Mouse (Mus musculus): Measurements from ENCODE around the gene Gm47791. TPM values are rescaled to one million over a fixed set of nuclear protein-coding genes. Genes with fewer than 3 reads are reported as not detected.

The Gm47791 gene
- total RNA-seq (2021), result not detected
- long read RNA-seq, experiment 1, result 0 reads
- long read RNA-seq, experiment 2, result 0 reads

DNA sequence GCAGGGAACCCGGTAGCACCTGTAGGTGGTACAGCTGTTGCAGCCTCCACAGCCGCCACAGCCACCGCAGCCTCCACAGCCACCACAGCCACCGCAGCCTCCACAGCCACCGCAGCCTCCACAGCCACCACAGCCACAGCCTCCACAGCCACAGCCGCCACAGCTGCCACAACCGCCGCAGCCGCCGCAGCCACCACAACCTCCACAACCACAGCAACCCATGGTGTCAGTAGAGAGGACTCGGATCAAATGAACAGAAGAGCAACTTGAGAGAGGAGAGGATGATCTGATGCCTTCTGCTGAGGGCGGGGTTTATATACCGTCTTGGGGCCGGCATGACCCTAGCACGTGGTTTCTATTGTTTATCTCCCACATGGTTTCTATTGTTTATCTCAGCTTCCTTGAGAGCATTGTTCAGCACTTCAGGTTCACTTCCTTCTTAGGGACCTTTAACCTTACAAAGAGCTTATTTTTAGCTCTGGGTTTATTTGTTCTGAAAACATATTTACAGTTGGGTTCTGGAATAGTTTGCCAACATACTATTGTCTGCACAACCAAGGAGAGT is at the start of gene Gm47791:
TSS of gene Gm47791 (minus strand) at position 222 of the 565 bp plus-strand sequence.
- no peak for DNase-seq

GRCm38 (mm10) chr1:82820626-82821186 is 49.7 kb upstream of the Gm47791 start:
- no peak for DNase-seq

DNA sequence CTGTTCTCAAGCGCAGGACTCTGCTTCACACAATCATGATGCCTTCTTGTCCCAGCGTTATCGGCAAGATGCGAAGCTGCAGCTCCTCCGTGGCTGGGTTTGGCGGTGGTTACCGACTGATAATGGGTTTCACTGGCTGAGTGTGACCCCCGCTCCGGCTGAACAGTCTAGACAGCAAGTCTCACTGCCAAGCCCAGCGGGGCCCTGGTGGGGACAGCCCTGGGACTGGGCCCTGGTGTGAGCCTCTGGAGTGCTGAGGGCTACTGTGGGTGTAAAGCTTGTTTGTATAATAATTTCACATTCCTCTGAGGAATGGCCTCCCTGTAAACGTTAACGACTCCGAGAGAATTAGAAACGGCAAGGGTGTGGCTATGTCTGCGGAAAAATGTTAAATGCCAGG is 49.1 kb upstream of the Gm47791 start:
- no peak for DNase-seq

- no peak for DNase-seq
Observed at GRCm38 (mm10) chr1:82819366-82819765, 48.3 kb upstream of the Gm47791 start.

GRCm38 (mm10) chr1:82815941-82816716 is 45.1 kb upstream of the Gm47791 start:
- no peak for DNase-seq

DNA sequence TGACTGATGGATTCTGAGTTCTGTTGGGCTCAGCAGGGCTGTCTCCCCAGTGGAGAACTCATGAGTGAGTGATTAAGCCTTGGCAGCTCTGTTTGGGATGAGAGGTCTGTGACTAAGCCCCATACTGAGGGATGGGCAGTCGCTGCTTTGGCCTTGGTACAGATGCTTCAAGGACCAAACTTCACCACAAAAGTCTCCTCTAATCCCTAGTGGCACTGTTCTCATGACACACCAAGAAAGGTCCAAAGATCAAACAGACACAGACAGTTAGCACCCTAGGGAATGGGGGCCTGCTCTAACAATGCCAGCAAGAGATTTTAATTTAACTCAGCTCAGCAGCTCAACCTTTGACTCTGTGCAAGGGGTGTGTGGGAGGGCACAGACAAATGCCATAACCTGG is 40.7 kb upstream of the Gm47791 start:
- peak; percentile 62 to 68 for DNase-seq

DNA sequence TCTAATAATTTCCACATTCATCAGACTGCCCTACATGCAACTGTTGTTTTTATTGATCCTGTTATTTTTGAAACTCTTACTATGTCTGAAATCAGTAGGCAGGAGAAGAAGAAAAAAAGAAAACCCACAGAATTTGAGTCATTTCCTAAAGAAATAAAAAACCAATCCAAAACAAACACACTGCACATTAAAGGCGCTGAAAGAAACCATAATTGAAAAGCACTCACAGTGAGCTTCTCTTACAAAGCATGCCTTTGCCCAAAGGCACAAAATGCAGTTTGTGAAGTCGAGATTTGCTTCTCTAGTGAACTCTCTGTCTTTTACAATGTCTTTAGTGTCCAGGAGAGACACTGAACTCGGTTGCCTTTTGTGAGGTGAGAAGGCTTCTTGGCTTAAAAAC is 37.5 kb upstream of the Gm47791 start:
- DNase-seq, result no peak

GRCm38 (mm10) chr1:82807206-82807605 is 36.2 kb upstream of the Gm47791 start:
- DNase-seq, result no peak

DNA sequence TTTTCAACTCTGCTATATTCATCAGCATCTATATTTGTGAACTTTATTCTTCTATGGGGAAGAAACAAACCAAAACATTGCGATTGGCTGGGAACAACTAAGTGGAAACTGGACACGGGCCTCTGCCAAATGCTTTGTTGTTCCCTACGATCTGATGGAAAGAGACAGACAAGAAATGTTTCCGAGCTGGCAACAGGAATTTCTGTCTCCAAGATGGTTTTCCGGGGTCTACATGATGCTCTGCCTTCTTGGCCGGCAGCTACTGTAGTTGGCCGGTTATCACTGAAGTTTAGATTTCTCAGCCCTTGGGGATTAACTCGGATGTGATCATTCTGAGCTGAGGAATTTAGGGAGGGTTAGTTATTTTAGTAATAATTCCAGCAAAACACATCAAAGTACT is 35.3 kb upstream of the Gm47791 start:
- DNase-seq, result no peak

DNA sequence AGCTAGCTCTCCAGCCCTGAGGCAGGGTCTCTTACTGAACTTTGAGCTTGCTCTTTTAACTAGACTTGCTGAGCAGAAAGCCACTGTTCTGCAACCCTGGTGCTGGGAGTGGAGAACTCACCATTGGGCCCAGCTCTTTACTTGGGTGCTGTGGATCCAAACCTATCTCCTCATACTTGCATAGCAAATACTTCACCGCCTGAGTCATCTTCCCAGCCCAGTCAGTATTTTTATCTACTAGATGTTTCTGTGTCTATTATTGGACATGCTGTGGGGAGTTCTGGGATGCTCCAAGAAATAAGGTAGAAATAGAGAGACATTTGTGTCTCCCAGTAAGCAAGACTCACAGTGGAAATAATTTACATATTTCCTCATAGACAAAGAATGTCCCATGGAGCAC is 33.0 kb upstream of the Gm47791 start:
- DNase-seq, result no peak

DNA sequence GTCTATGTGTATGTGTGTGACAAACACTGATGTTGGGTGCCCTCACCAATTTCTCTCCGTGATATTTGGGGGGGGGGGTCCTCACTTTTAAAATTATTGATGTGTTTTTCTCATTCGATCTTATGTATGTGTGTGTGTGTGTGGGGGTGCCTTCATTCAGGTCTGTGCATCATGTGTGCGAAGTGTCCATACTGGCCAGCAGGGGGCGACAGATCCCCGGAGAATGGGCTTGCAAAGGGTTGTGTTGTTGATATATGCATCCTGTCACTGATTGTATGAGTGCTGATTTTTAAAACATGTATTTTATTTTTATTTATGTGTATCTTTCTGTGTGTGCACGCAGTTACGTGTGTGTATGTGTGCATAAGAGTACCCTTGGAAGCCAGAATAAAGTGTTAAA is 32.6 kb upstream of the Gm47791 start:
- DNase-seq, result no peak

GRCm38 (mm10) chr1:82801105-82801783 is 30.2 kb upstream of the Gm47791 start:
- DNase-seq, result no peak

DNA sequence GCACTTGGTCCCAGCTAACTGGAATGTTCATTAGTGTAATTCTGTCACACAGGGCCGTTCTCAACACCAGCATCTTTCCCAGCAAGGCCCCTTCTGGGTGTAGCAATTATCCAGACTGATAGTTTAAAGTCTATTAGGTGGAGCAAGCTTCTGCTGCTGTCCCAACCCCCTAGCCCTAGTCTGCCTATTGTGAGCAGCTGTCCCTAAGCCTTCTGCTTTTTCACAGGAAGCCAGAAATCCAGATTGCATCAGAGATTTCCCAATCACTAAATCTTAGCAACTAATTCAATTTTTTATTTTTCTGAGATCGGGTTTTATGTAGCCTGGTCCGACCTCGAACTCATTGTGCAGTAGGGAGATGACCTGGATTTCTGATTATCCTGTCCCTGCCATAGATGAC is 27.9 kb upstream of the Gm47791 start:
- DNase-seq, result no peak

- peak; percentile 57 to 70 for DNase-seq
Observed at GRCm38 (mm10) chr1:82798304-82798703, 27.3 kb upstream of the Gm47791 start.

GRCm38 (mm10) chr1:82797088-82797487 is 26.0 kb upstream of the Gm47791 start:
- no peak for DNase-seq

GRCm38 (mm10) chr1:82795702-82796443 is 24.8 kb upstream of the Gm47791 start:
- peak; percentile 32 for DNase-seq

DNA sequence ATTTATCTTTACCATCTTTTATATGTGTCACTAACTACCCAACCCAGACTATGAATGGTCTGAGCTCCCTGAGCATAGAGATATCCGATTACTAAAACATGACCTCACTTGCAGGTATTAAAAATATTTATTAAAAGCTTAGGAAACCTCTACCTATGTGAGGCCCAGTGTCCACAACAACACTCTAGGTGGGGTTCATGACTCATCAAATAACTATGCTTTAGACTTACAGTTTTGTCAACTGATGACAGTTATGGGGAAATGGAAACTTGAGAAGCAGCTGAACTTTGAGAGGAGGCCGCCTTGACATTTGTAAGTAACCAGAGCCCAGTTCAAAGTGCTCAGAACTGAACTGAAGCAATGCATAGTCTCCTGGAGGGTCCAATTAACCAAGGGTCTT is 24.2 kb upstream of the Gm47791 start:
- DNase-seq, result no peak

GRCm38 (mm10) chr1:82793986-82794385 is 22.9 kb upstream of the Gm47791 start:
- no peak for DNase-seq

DNA sequence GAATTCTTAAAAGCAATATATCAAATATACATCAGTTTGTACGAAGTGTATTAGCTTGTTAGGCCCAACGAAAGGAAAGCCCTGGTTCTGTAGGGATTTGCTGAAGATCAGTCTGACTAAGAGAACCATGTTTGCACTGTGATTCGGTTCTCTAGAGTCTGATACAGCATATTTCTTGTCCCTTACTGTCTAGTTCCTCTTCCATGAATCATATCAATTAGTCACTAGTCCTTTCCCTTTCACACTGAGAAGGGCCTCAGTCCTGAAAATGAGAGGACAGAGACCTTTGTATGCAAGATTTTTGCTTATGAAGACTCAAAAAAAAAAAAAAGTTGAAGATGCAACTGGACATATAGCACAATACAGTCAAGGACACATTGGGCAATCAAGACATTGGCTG is 22.1 kb upstream of the Gm47791 start:
- DNase-seq, result no peak

DNA sequence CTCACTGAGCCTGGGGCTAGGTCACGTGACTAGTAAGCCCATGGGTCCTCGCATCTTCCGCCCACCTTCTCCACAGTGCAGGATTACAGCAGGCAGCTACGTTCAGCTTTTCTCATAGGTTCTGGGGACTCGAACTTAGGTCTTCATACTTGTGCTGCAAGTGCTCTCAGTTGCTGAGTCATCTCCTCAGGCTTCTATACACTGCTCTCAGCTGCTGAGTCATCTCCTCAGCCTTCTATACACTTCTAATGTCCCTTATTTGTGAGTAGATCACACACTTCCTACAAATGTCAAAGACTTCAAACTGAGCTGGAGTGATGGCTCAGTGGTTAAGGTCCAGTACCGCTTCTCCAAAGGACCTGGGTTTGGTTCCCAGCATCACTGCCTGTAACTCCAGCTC is 21.2 kb upstream of the Gm47791 start:
- DNase-seq, result no peak

DNA sequence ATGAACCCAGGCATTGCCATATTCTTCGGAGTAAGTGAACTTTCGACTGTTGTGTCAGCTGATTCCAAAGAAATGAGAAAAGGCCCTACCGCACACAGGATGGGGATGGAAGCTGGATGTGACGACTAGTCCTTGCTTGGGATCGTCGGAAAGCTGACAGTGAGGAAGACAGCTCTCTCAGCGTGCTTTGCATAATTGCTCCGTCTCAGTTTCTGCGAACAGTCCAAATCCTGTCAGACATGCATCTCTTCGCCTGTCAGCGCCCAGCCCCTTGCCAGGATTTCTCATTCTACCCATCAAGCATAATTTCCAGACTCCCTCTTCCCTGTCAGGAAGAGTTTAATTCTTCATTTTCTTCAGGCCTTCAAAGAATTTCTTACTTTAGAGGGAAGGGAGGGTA is 20.1 kb upstream of the Gm47791 start:
- no peak for DNase-seq

- no peak for DNase-seq
Observed at GRCm38 (mm10) chr1:82788070-82788469, 17.0 kb upstream of the Gm47791 start.
